Mouse (Mus musculus) lung, postnatal 0 days (tissue): ENCODE data around the gene Ankrd9.

Experiments used
- CTCF ChIP-seq: IDR thresholded peaks from 2 replicates; pipeline ENCODE4 v1.5.1; 2016; ENCODE audit warnings: antibody characterized with exemption, mild to moderate bottlenecking
- EP300 ChIP-seq: IDR thresholded peaks from 2 replicates; pipeline ENCODE4 v1.6.1; 2016; ENCODE audit warnings: antibody characterized with exemption, mild to moderate bottlenecking, control low read depth

DNA sequence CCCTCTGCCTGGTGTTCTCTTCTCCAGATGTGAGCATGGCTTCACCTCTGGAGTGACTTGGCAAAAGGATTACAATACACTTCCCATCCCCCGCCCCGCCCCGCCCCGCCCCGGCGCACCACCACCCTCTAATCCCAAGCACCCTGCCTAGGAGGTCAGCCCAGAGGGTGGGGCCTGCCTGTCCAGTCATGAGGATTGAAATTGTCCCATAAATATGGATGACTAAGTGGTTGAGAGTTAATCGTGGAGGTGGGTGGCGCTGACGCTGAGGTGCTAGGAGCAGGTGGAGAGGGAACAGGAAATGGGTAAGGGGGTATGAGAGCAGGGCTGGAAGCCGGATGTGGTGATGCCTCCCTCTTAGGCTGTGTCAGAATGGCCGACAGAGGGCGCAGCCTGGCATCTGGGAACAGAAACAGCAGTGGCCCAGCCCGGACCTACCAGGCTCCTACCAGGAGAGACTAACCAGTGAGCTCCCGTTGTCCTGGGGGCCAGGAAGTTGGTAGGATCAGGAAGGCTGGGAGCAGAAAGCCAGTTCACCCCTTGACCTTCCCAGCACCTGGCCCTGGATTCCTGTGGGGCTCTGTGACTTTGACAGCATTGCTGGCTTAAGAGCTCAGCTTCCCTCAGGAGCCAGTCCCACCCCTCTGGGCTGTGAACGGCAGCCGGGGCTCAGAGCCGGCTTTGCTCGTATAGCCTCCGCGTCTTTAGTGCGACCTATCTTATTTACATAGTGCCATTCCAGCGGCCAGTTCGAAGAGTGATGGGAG is 12.7 kb upstream of the Ankrd9 start:
- TF ChIP-seq CTCF (peak; percentile 82), EP300 (no peak)
